Mouse (Mus musculus): ENCODE measurements around the gene Rtl10.

DNA sequence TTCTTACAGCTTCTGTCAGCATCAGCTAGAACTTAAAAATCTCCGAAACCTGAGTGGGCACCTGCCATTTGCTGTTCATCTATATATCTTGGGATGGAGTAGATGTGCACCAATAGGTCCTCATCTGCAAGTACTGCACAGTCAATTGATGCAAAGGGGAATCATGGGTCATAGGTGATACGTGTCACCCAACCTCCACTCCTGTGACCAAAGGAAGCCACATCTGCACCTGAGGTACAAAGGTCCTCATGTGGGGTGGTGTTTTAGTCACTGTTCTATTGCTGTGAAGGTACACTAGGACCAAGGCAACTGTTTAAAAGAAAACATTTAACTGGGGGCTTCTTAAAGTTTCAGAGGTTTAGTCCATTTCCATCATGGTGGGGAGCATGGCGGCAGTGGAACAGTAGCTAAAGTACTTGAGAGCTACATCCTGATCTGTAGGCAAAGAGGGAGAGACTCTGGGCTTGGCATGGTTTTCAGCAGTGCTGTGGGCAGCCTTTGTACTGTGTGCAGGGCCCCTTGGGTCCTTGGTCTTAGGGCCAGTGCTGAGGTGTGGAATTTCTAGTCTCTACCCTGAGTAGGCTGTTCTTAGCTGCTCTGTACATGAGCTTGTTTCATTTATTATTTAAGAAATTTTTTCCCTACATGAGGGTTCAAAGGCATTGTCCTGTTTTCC lies 8.0 kb downstream of the Rtl10 start:
- TF ChIP-seq CTCF (IDR thresholded peaks at IDR 0.05; ENCODE audit: control insufficient read depth, insufficient read depth, low read length) (no peak), POLR2A (IDR thresholded peaks at IDR 0.05; ENCODE audit: borderline replicate concordance, control insufficient read depth, low read depth, low read length) (no peak)
